Mouse (Mus musculus) thymus, postnatal 0 days (tissue): Measurements from ENCODE around the gene Rtn4r. TPM values are rescaled to one million over a fixed set of nuclear protein-coding genes. Genes with fewer than 3 reads are reported as not detected.
A peak's percentile ranks its signal among the peaks of the same experiment; 100 is the strongest.

Source experiments
- DNase-seq: peaks from one replicate; pipeline ENCODE4 v3.0.0-alpha.2; 2015; ENCODE audit warnings: low spot score
- polyA plus RNA-seq: library from polyadenylated mRNA; unstranded; fragments of >200 nt; fragmentation: Nextera tagmentation; extraction: Ambion mirVana; gene quantifications from 2 replicates; pipeline ENCODE4 v1.2.1, GENCODE M21; 2015

The Rtn4r gene
- polyA plus RNA-seq, 1 experiment from 2014 or later: 0.31 TPM

GRCm38 (mm10) chr16:18154521-18155171, 27.2 kb downstream of the Rtn4r start:
- DNase-seq: no peak

- DNase-seq: no peak
These were observed 29.3 kb downstream of the Rtn4r start for GRCm38 (mm10) chr16:18156579-18157350.

GRCm38 (mm10) chr16:18159255-18159654, 31.8 kb downstream of the Rtn4r start:
- no peak for DNase-seq

GRCm38 (mm10) chr16:18159778-18160177, 32.3 kb downstream of the Rtn4r start:
- no peak for DNase-seq

GRCm38 (mm10) chr16:18160514-18160913, 33.1 kb downstream of the Rtn4r start:
- no peak for DNase-seq

- DNase-seq: no peak
These were observed 33.7 kb downstream of the Rtn4r start for GRCm38 (mm10) chr16:18161190-18161589.

- DNase-seq: no peak
These were observed 37.3 kb downstream of the Rtn4r start for GRCm38 (mm10) chr16:18164642-18165238.

GRCm38 (mm10) chr16:18166613-18167190, 39.3 kb downstream of the Rtn4r start:
- DNase-seq: no peak

- DNase-seq: no peak
These were observed 41.7 kb downstream of the Rtn4r start for GRCm38 (mm10) chr16:18169156-18169555.

GRCm38 (mm10) chr16:18169776-18170175, 42.3 kb downstream of the Rtn4r start:
- no peak for DNase-seq

- peak; percentile 84 for DNase-seq
These were observed 44.9 kb downstream of the Rtn4r start for GRCm38 (mm10) chr16:18172266-18172855.

GRCm38 (mm10) chr16:18173231-18173630, 45.8 kb downstream of the Rtn4r start:
- no peak for DNase-seq

GRCm38 (mm10) chr16:18173788-18174187, 46.3 kb downstream of the Rtn4r start:
- no peak for DNase-seq

- no peak for DNase-seq
These were observed 48.5 kb downstream of the Rtn4r start for GRCm38 (mm10) chr16:18175817-18176541.

GRCm38 (mm10) chr16:18176758-18177157, 49.3 kb downstream of the Rtn4r start:
- DNase-seq: no peak

GRCm38 (mm10) chr16:18179591-18179990, 52.1 kb downstream of the Rtn4r start:
- no peak for DNase-seq

GRCm38 (mm10) chr16:18181398-18181797, 54.0 kb downstream of the Rtn4r start:
- DNase-seq: no peak

GRCm38 (mm10) chr16:18182766-18183165, 55.3 kb downstream of the Rtn4r start:
- DNase-seq: no peak

GRCm38 (mm10) chr16:18185715-18186449, 58.4 kb downstream of the Rtn4r start:
- no peak for DNase-seq

- DNase-seq: no peak
These were observed 59.4 kb downstream of the Rtn4r start for GRCm38 (mm10) chr16:18186798-18187197.
